Mouse (Mus musculus): Measurements from ENCODE around the gene Itih5. TPM values are rescaled to one million over a fixed set of nuclear protein-coding genes. Genes with fewer than 3 reads are reported as not detected.

Gene Itih5
- polyA plus RNA-seq, 1 experiment from 2014 or later = 22.5 TPM

DNA sequence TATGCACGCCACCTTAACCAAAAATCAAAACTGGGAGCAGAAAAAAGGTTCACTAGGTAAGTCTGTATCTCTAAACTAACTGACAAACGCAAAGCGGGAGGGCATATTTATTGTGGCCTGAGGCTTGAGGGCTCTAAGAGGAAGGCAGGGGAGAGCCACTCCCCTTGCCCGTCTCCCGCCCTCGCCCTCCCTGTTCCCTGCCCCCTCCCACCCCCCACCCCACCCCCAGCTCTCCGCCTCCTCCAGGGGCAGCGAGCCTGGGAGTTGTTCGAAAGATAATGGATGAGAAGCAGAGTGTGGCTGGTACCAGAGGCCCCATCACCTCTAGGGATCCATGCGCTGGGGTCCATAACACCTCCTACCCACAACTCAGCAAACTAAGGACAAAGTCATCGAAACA, 142.5 kb downstream of the Itih5 start:
- Histone ChIP-seq H3K36me3 (ENCODE audit: control insufficient read depth, insufficient read depth, low read length) (no peaks in the 10 kb centered on the region), H3K4me2 (ENCODE audit: low read depth, low read length) (peak overlapping the region; percentile 35; the same call in 1 of the 2 replicates), H3K9ac (ENCODE audit: low read depth, low read length) (0 out of 2 replicates have a peak overlapping the region, but pooled peaks have one; percentile 34), H3K27ac (replicated peaks; ENCODE audit: low read depth, low read length) (no peak overlapping the region), H3K4me1 (ENCODE audit: control insufficient read depth, insufficient read depth, low read length) (0 out of 2 replicates have a peak, but pooled peaks cover 4% of the 10 kb centered on the region), H3K9me3 (ENCODE audit: control insufficient read depth, low read length) (no peaks in the 10 kb centered on the region), H3K27me3 (replicated peaks; ENCODE audit: control insufficient read depth, insufficient read depth, low read length) (peaks cover 3% of the 10 kb centered on the region; the same call in 1 of the 2 replicates), H3K4me3 (ENCODE audit: low read depth, low read length) (no peak overlapping the region)
- WGBS = 13% methylated on average over 11 of the region's 11 CpGs
- DNase-seq (ENCODE audit: low spot score) = no peak
- no peak for ATAC-seq (ENCODE audit: low read depth)

DNA sequence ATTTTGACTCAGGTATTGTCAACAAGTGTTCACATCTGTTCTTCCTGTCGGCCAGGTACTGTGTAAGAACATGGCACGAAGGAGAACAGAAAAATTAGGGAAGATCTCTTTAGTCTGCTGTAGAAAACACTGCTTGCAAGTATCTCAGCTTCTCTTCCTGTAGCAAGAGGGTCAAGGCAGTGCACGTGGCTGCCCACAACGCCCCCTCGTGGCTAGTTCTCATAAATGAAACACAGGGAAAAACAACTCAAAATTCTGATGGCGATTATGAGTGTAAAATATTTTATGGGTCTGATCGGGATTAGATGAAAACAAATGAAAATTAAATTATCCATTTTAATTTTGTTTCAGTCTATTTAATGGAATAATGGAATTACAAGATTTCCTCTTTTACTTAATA, 146.9 kb downstream of the Itih5 start:
- no peak for ATAC-seq (ENCODE audit: low read depth)
- Histone ChIP-seq H3K27me3 (replicated peaks; ENCODE audit: control insufficient read depth, insufficient read depth, low read length) (peaks cover 3% of the 10 kb centered on the region; the same call in 1 of the 2 replicates), H3K4me3 (ENCODE audit: low read depth, low read length) (no peak overlapping the region), H3K4me2 (ENCODE audit: low read depth, low read length) (no peak overlapping the region), H3K27ac (replicated peaks; ENCODE audit: low read depth, low read length) (no peak overlapping the region), H3K9ac (ENCODE audit: low read depth, low read length) (no peak overlapping the region), H3K4me1 (ENCODE audit: control insufficient read depth, insufficient read depth, low read length) (0 out of 2 replicates have a peak, but pooled peaks cover 4% of the 10 kb centered on the region), H3K36me3 (ENCODE audit: control insufficient read depth, insufficient read depth, low read length) (no peaks in the 10 kb centered on the region), H3K9me3 (ENCODE audit: control insufficient read depth, low read length) (no peaks in the 10 kb centered on the region)
- DNase-seq (ENCODE audit: low spot score) = no peak
- 48% methylated on average over 7 of the region's 7 CpGs for WGBS

DNA sequence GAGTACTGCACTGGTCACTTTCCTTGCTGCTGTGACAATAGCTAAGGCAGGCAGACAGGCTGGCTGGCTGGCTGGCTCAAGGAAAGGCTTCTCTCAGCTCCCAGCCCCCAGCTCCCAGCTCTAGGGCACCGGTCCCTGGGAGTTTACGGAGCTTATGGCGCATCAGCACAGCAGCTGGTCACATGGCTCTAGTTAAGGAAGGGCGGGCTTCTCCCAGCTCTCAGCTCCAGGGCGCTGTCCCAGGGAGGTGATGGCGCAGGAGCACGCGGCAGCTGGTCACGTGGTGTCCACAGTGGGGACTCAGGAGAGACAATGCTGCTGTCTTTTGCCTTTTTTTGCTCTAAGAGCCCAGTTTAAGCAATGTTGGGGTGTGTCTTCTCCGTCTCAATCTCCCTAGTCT, 147.4 kb downstream of the Itih5 start:
- Histone ChIP-seq H3K4me2 (ENCODE audit: low read depth, low read length) (peak overlapping the region; percentile 39), H3K4me3 (ENCODE audit: low read depth, low read length) (0 out of 2 replicates have a peak overlapping the region, but pooled peaks have one; percentile 2), H3K36me3 (ENCODE audit: control insufficient read depth, insufficient read depth, low read length) (no peaks in the 10 kb centered on the region), H3K27me3 (replicated peaks; ENCODE audit: control insufficient read depth, insufficient read depth, low read length) (peaks cover 3% of the 10 kb centered on the region; the same call in 1 of the 2 replicates), H3K9ac (ENCODE audit: low read depth, low read length) (peak overlapping the region; percentile 21; the same call in 1 of the 2 replicates), H3K27ac (replicated peaks; ENCODE audit: low read depth, low read length) (no peak overlapping the region), H3K4me1 (ENCODE audit: control insufficient read depth, insufficient read depth, low read length) (0 out of 2 replicates have a peak, but pooled peaks cover 2% of the 10 kb centered on the region), H3K9me3 (ENCODE audit: control insufficient read depth, low read length) (no peaks in the 10 kb centered on the region)
- peak; percentile 65 for DNase-seq (ENCODE audit: low spot score)
- 31% methylated on average over 10 of the region's 10 CpGs for WGBS
- ATAC-seq (ENCODE audit: low read depth) = peak; percentile 75

DNA sequence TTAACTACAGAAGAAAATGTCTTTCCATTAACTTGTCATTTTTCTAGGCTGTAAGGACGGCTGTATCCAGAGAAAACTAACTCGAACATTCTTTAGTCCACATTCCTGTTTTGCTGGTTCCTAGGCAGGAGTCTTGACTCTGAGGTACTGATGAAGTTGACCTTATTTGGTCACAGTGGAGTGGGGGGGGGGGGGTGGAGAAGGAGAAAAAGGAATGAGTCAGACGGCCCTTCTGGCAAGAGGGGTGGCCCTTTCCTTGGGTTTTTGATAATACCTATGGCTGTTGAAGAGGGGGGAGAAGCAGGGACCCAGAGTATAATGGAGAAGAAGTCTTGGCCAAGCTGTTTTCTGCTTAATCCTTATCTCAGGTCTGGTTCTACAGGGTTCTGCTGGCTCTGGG, 148.0 kb downstream of the Itih5 start:
- Histone ChIP-seq H3K4me1 (ENCODE audit: control insufficient read depth, insufficient read depth, low read length) (no peaks in the 10 kb centered on the region), H3K4me3 (ENCODE audit: low read depth, low read length) (no peak overlapping the region), H3K9me3 (ENCODE audit: control insufficient read depth, low read length) (no peaks in the 10 kb centered on the region), H3K9ac (ENCODE audit: low read depth, low read length) (no peak overlapping the region), H3K27me3 (replicated peaks; ENCODE audit: control insufficient read depth, insufficient read depth, low read length) (peaks cover 3% of the 10 kb centered on the region; the same call in 1 of the 2 replicates), H3K27ac (replicated peaks; ENCODE audit: low read depth, low read length) (no peak overlapping the region), H3K4me2 (ENCODE audit: low read depth, low read length) (no peak overlapping the region), H3K36me3 (ENCODE audit: control insufficient read depth, insufficient read depth, low read length) (no peaks in the 10 kb centered on the region)
- ATAC-seq (ENCODE audit: low read depth) (no peak), DNase-seq (ENCODE audit: low spot score) (no peak)
- 40% methylated on average over 3 of the region's 3 CpGs for WGBS

DNA sequence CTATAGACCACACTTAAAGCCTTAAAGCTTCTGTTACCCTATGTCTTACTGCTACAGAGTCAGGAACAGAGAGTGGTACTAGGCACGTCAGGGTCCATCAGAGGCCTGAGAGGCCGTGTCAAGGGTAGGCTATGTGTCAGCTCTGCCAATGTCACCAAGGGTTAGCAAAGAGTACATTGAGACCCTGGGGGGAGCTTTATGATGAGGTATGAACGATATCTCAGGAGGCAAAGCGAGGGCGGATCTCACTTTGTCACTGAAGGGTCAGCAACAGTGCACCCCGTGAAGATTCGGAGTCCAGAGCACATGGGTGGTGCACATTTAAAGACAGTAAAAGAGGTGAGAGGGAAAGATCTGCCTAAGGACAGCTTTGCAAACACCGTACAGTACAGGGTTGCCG, 148.6 kb downstream of the Itih5 start:
- ATAC-seq (ENCODE audit: low read depth) = no peak
- H3K9ac ChIP-seq (ENCODE audit: low read depth, low read length) = no peak overlapping the region
- DNase-seq (ENCODE audit: low spot score) = no peak
- WGBS = 92% methylated on average over 9 of the region's 9 CpGs
- peaks cover 3% of the 10 kb centered on the region; the same call in 1 of the 2 replicates for H3K27me3 ChIP-seq (replicated peaks; ENCODE audit: control insufficient read depth, insufficient read depth, low read length)
- H3K27ac ChIP-seq (replicated peaks; ENCODE audit: low read depth, low read length) = no peak overlapping the region
- no peak overlapping the region for H3K4me3 ChIP-seq (ENCODE audit: low read depth, low read length)
- H3K9me3 ChIP-seq (ENCODE audit: control insufficient read depth, low read length) = no peaks in the 10 kb centered on the region
- H3K36me3 ChIP-seq (ENCODE audit: control insufficient read depth, insufficient read depth, low read length) = no peaks in the 10 kb centered on the region
- no peaks in the 10 kb centered on the region for H3K4me1 ChIP-seq (ENCODE audit: control insufficient read depth, insufficient read depth, low read length)
- H3K4me2 ChIP-seq (ENCODE audit: low read depth, low read length) = no peak overlapping the region

DNA sequence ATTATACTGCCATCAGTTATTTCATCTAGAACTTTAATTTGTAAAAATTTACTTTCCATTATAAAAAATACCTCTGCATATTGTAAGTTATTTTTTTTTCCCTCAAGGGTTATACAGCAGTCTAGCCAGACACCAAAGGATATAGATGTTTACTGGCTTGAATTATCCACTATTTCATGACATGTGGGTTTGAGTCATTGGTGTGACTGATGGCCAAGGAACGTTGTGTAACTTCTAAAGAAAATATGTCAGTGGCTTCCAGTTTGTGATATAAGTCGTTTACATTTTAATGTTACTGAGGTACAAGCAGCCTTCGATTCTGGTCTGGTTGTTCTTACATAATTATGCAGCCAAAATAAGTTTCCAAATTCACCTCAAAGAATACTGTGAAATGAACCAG, 151.5 kb downstream of the Itih5 start:
- Histone ChIP-seq H3K27ac (replicated peaks; ENCODE audit: low read depth, low read length) (no peak overlapping the region), H3K9me3 (ENCODE audit: control insufficient read depth, low read length) (no peaks in the 10 kb centered on the region), H3K4me2 (ENCODE audit: low read depth, low read length) (no peak overlapping the region), H3K9ac (ENCODE audit: low read depth, low read length) (no peak overlapping the region), H3K4me1 (ENCODE audit: control insufficient read depth, insufficient read depth, low read length) (no peaks in the 10 kb centered on the region), H3K4me3 (ENCODE audit: low read depth, low read length) (no peak overlapping the region), H3K27me3 (replicated peaks; ENCODE audit: control insufficient read depth, insufficient read depth, low read length) (no peaks in the 10 kb centered on the region), H3K36me3 (ENCODE audit: control insufficient read depth, insufficient read depth, low read length) (no peaks in the 10 kb centered on the region)
- WGBS = 64% methylated on average over 3 of the region's 3 CpGs
- ATAC-seq (ENCODE audit: low read depth) = no peak
- DNase-seq (ENCODE audit: low spot score) = no peak

Other genes with a start within 250 kb of the Itih5 start
- 10.9 and 11.6 TPM in 2 replicates for gene Taf3, start 105.0 kb upstream of the Itih5 start, polyA plus RNA-seq (2014; fragmentation: Nextera tagmentation; extraction: Ambion mirVana)
- 611 and 614 TPM in 2 replicates for gene Atp5c1, start 73.1 kb upstream of the Itih5 start, polyA plus RNA-seq (2014; fragmentation: Nextera tagmentation; extraction: Ambion mirVana)
- gene Kin, start 73.0 kb upstream of the Itih5 start, polyA plus RNA-seq (2014; fragmentation: Nextera tagmentation; extraction: Ambion mirVana) = 22.7 and 24.3 TPM in 2 replicates
- 3.6 and 3.8 TPM in 2 replicates for gene Itih2, start 22.2 kb upstream of the Itih5 start, polyA plus RNA-seq (2014; fragmentation: Nextera tagmentation; extraction: Ambion mirVana)
- 2.4 and 2.5 TPM in 2 replicates for gene Sfmbt2, start 216.9 kb downstream of the Itih5 start, polyA plus RNA-seq (2014; fragmentation: Nextera tagmentation; extraction: Ambion mirVana)

Measured in embryonic facial prominence, embryonic 14.5 days (tissue).